ENCODE assay signal across 15 mouse cellular contexts in genomic region chr9:21437577-21437976, GRCm38 (mm10). TPM values are rescaled to one million over a fixed set of nuclear protein-coding genes. Genes with fewer than 3 reads are reported as not detected.
A peak's percentile ranks its signal among the peaks of the same experiment; 100 is the strongest.
DNase-seq lines count a peak whose midpoint lies in the region; TF ChIP-seq lines count a peak whose summit lies in the region.
"Had no signal": no experiment of that assay in that cellular context is flagged by ENCODE, and none has a peak within 500 bp of the region (broad histone marks: within the 10 kb centered on the region; RNA-seq: fewer than 3 reads in every experiment).

No protein-coding gene starts in this region.

- H3K4me3 ChIP-seq in heart, adult 2 months = no peak overlapping the region
- no peak overlapping the region for H3K4me3 ChIP-seq in left cerebral cortex, adult 2 months
- no peak overlapping the region for H3K4me3 ChIP-seq in thymus, adult 2 months (ENCODE audit: control insufficient read depth, insufficient read depth, low read length)
- H3K4me3 ChIP-seq: forebrain, embryonic 10.5 days; midbrain, embryonic 12.5 days; myocyte had no signal

- intact Hi-C loops in heart, adult 2 months (cut with DNase I) = no loop called here
- intact Hi-C loops in left cerebral cortex, adult 2 months (cut with DNase I) = no loop called here
- intact Hi-C loops in left cerebral cortex, postnatal 14 days (cut with DNase I) = no loop called here

- peaks cover 41% of the 10 kb centered on the region for H3K4me1 ChIP-seq in heart, adult 2 months (ENCODE audit: control insufficient read depth, insufficient read depth, low read length)
- H3K4me1 ChIP-seq in thymus, adult 2 months (replicated peaks; ENCODE audit: control insufficient read depth, insufficient read depth, low read length) = peaks cover 61% of the 10 kb centered on the region

- DNase-seq in heart, adult 2 months = no peak
- no peak for DNase-seq in heart, adult 11 months
- DNase-seq in left cerebral cortex, adult 2 months (ENCODE audit: extremely low spot score in 1 of 2, low spot score in 2 of 2) = no peak
- no peak for DNase-seq in left cerebral cortex, postnatal 14 days (ENCODE audit: low spot score in 2 of 2)
- no peak for DNase-seq in thymus, adult 2 months
- no peak for DNase-seq in thymus, postnatal 14 days
- no peak for DNase-seq in frontal cortex, postnatal 10 days (ENCODE audit: low spot score in 2 of 2)
- DNase-seq in urinary bladder, postnatal 4 days (ENCODE audit: low spot score in 2 of 2) = no peak
- DNase-seq: adrenal gland, adult 8-10 months; cerebellum, adult 2 months; kidney, adult 9 months had no signal

- H3K79me2 ChIP-seq in heart, adult 2 months (replicated peaks; ENCODE audit: control insufficient read depth, insufficient read depth, low read length) = peaks cover 14% of the 10 kb centered on the region

- no peaks in the 10 kb centered on the region for H3K27me3 ChIP-seq in heart, adult 2 months (ENCODE audit: control insufficient read depth, insufficient read depth, low read length)
- H3K27me3 ChIP-seq in thymus, adult 2 months (ENCODE audit: control insufficient read depth, insufficient read depth, low read length) = no peaks in the 10 kb centered on the region
- H3K27me3 ChIP-seq: midbrain, embryonic 12.5 days had no signal

- peaks cover 10% of the 10 kb centered on the region; the same call in 1 of the 2 replicates for H3K36me3 ChIP-seq in heart, adult 2 months (ENCODE audit: control insufficient read depth, insufficient read depth, low read length)
- no peaks in the 10 kb centered on the region for H3K36me3 ChIP-seq in thymus, adult 2 months (ENCODE audit: control insufficient read depth, insufficient read depth, low read length)
- H3K36me3 ChIP-seq: midbrain, embryonic 12.5 days had no signal

- TF ChIP-seq CTCF in heart, adult 2 months (IDR thresholded peaks at IDR 0.05) = no peak
- TF ChIP-seq CTCF in left cerebral cortex, adult 2 months (IDR thresholded peaks at IDR 0.05) = no peak
- TF ChIP-seq CTCF in thymus, adult 2 months (IDR thresholded peaks at IDR 0.05; ENCODE audit: borderline replicate concordance, control insufficient read depth, extremely low read depth, insufficient read depth, low read length, poor library complexity) = no peak

- H3K27ac ChIP-seq in heart, adult 2 months = peak overlapping the region; percentile 24; the same call in 1 of the 2 replicates
- H3K27ac ChIP-seq in left cerebral cortex, adult 2 months = peak overlapping the region; percentile 38
- 0 out of 2 replicates have a peak overlapping the region, but pooled peaks have one; percentile 2 for H3K27ac ChIP-seq in thymus, adult 2 months (ENCODE audit: control insufficient read depth, insufficient read depth, low read length)
- H3K27ac ChIP-seq: forebrain, embryonic 10.5 days; hindbrain, postnatal 0 days; midbrain, embryonic 12.5 days had no signal

- no peak for TF ChIP-seq POLR2A in heart, adult 2 months (IDR thresholded peaks at IDR 0.05; ENCODE audit: insufficient read depth, low read depth, low read length)
- TF ChIP-seq POLR2A in thymus, adult 2 months (IDR thresholded peaks at IDR 0.05; ENCODE audit: control insufficient read depth, extremely low read depth, insufficient read depth, low read length, poor library complexity) = no peak

- TF ChIP-seq EP300 in heart, adult 2 months (IDR thresholded peaks at IDR 0.05; ENCODE audit: insufficient read depth, low read depth, low read length) = no peak

- no peak overlapping the region for H3K9ac ChIP-seq in heart, adult 2 months (ENCODE audit: low read depth, low read length)
- H3K9ac ChIP-seq: midbrain, embryonic 12.5 days had no signal

- 91% methylated on average over 6 of the region's 6 CpGs for WGBS in heart, adult 2 months
- 96% methylated on average over 6 of the region's 6 CpGs for WGBS in thymus, adult 2 months

RNA-seq across cellular contexts. Expression of gene Dnm2, which starts 12.9 kb away (rescaled TPM):
- total RNA-seq in heart, adult 2 months (2021) = 10 to 100 TPM; 63.9 to 64.8 TPM
- polyA plus RNA-seq in heart, adult 2 months (2012; rRNA removed) = 52.1 and 68.2 TPM in 2 replicates
- 10 to 100 TPM; 56.1 to 61.0 TPM for total RNA-seq in left cerebral cortex, adult 2 months (2021)
- 10 to 100 TPM; 55.8 to 65.8 TPM for total RNA-seq in left cerebral cortex, postnatal 14 days (2021)
- polyA plus RNA-seq in thymus, adult 2 months (2012; rRNA removed) = 374 and 422 TPM in 2 replicates

RNA-seq across cellular contexts. Expression of gene Qtrt1, which starts 25.9 kb away (rescaled TPM):
- total RNA-seq in heart, adult 2 months (2021) = 1 to 10 TPM; 8.3 to 8.5 TPM
- polyA plus RNA-seq in heart, adult 2 months (2012; rRNA removed) = 19.2 and 20.8 TPM in 2 replicates
- total RNA-seq in left cerebral cortex, adult 2 months (2021) = 10 to 100 TPM; 26.2 to 35.7 TPM
- 10 to 100 TPM; 24.3 to 26.2 TPM for total RNA-seq in left cerebral cortex, postnatal 14 days (2021)
- 46.4 and 48.2 TPM in 2 replicates for polyA plus RNA-seq in thymus, adult 2 months (2012; rRNA removed)
